Mouse (Mus musculus) ES-Bruce4 (cell line): ENCODE results near the gene Snx10. TPM values are rescaled to one million over a fixed set of nuclear protein-coding genes. Genes with fewer than 3 reads are reported as not detected.

ENCODE experiments used
- H3K27ac ChIP-seq: 2 replicates; pipeline ENCODE4 v1.5.1; 2012; ENCODE audit warnings: low read length, inconsistent platforms; ENCODE audit not compliant: insufficient read depth
- H3K27me3 ChIP-seq: 2 replicates; pipeline ENCODE4 v1.6.1; 2012; ENCODE audit warnings: mild to moderate bottlenecking, low read length, inconsistent platforms; ENCODE audit not compliant: control insufficient read depth, poor library complexity, insufficient read depth, severe bottlenecking
- H3K36me3 ChIP-seq: 2 replicates; pipeline ENCODE4 v1.6.1; 2012; ENCODE audit warnings: inconsistent platforms, mild to moderate bottlenecking, low read length, moderate library complexity; ENCODE audit not compliant: control insufficient read depth, poor library complexity, insufficient read depth, severe bottlenecking
- H3K4me1 ChIP-seq: one replicate; pipeline ENCODE4 v1.8.1; 2011; ENCODE audit warnings: low read length; ENCODE audit not compliant: control insufficient read depth, insufficient read depth
- H3K4me3 ChIP-seq: 2 replicates; pipeline ENCODE4 v1.5.1; 2011; ENCODE audit warnings: low read depth, mild to moderate bottlenecking, low read length
- H3K9ac ChIP-seq: 2 replicates; pipeline ENCODE4 v1.6.1; 2012; ENCODE audit warnings: low read depth, mild to moderate bottlenecking, inconsistent platforms; ENCODE audit not compliant: poor library complexity, severe bottlenecking
- H3K9me3 ChIP-seq: replicated peaks from 2 replicates; pipeline ENCODE4 v1.6.1; 2012; ENCODE audit warnings: mild to moderate bottlenecking, low read length, inconsistent platforms; ENCODE audit not compliant: control insufficient read depth, poor library complexity, insufficient read depth, severe bottlenecking
- CTCF ChIP-seq: IDR thresholded peaks from one replicate; pipeline ENCODE4 v1.8.1; 2011; ENCODE audit warnings: low read depth, low read length
- EP300 ChIP-seq: IDR thresholded peaks from 2 replicates; pipeline ENCODE4 v1.6.1; 2011; ENCODE audit warnings: low read depth, low read length; ENCODE audit not compliant: insufficient read depth
- POLR2A ChIP-seq: IDR thresholded peaks from one replicate; pipeline ENCODE4 v1.8.1; 2011; ENCODE audit warnings: low read length; ENCODE audit not compliant: insufficient read depth
- polyA plus RNA-seq: library from polyadenylated mRNA; stranded (reverse); fragments of >200 nt; gene quantifications from 2 replicates; pipeline ENCODE4 v1.2.4, GENCODE M21; 2011; ENCODE audit warnings: low read depth; ENCODE audit not compliant: missing spikeins, insufficient read depth, insufficient read length

Snx10 gene
- polyA plus RNA-seq, 1 experiment: 87.2 TPM

- no peak overlapping the region for H3K27ac ChIP-seq
- TF ChIP-seq EP300 (no peak), CTCF (no peak), POLR2A (no peak)
- no peak overlapping the region for H3K9ac ChIP-seq
- H3K9me3 ChIP-seq: no peaks in the 10 kb centered on the region
- peaks cover 2% of the 10 kb centered on the region for H3K4me1 ChIP-seq
- no peaks in the 10 kb centered on the region for H3K27me3 ChIP-seq
- H3K4me3 ChIP-seq: no peak overlapping the region
- peaks cover 5% of the 10 kb centered on the region; the same call in 1 of the 2 replicates for H3K36me3 ChIP-seq
These were observed 25.1 kb downstream of the Snx10 start for GRCm38 (mm10) chr6:51548757-51549156.

DNA sequence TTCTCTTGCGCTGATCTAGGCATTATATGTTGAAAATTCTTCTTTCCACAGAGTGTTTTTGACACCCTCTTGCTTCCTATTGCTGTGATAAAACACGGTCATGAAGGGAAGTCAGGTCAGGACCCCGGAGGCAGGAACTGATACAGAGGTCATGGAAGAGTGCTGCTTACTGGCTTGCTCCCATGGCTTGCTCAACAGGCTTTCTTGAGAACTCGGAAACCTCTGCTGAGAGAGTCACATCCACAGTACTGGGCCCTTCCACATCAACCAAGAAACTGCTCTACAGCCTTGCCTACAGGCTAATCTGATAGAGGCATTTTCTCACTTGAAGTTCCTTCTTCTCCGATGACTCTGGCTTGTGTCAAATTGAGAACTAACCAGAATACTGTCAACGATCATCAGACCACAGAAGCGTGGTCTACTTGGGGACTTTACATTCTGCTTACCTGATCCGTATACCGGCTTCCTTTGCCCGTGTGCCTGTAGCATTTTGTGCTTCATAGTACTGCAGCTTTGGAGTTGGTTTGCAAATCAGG lies 27.6 kb downstream of the Snx10 start:
- Histone ChIP-seq H3K9me3 (no peaks in the 10 kb centered on the region), H3K4me3 (no peak overlapping the region), H3K36me3 (peaks cover 5% of the 10 kb centered on the region; the same call in 1 of the 2 replicates), H3K27ac (no peak overlapping the region), H3K9ac (no peak overlapping the region), H3K27me3 (no peaks in the 10 kb centered on the region), H3K4me1 (peaks cover 2% of the 10 kb centered on the region)
- TF ChIP-seq CTCF: no peak
- TF ChIP-seq POLR2A: no peak
- no peak for TF ChIP-seq EP300

- no peak overlapping the region for H3K9ac ChIP-seq
- no peak overlapping the region for H3K4me3 ChIP-seq
- TF ChIP-seq CTCF (no peak), POLR2A (no peak), EP300 (no peak)
- 0 out of 2 replicates have a peak, but pooled peaks cover under 1% of the 10 kb centered on the region for H3K36me3 ChIP-seq
- no peaks in the 10 kb centered on the region for H3K9me3 ChIP-seq
- no peaks in the 10 kb centered on the region for H3K4me1 ChIP-seq
- H3K27ac ChIP-seq: no peak overlapping the region
- H3K27me3 ChIP-seq: no peaks in the 10 kb centered on the region
These were observed 32.9 kb downstream of the Snx10 start for GRCm38 (mm10) chr6:51556562-51556961.

DNA sequence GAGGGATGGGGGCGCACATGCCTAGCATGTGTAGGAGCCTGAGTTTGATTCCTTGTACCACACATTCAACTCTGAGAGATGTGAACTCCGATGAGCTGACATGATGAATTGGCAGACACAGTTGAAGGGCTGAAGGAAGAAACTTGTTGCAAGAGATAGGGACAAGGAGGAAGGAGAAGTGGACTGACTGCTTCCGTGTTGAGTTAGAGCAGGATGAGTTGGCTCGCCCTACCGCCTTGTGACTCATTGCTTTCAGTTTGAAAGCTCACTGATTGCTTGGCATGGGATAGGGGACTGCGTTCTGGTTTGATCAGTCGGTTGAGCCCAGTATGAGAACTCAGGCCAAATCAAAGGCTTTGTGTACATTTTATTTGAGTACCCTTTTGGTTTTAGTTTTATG lies 34.6 kb downstream of the Snx10 start:
- Histone ChIP-seq H3K27me3 (no peaks in the 10 kb centered on the region), H3K27ac (no peak overlapping the region), H3K9ac (no peak overlapping the region), H3K4me3 (no peak overlapping the region), H3K4me1 (no peaks in the 10 kb centered on the region), H3K9me3 (no peaks in the 10 kb centered on the region), H3K36me3 (no peaks in the 10 kb centered on the region)
- TF ChIP-seq POLR2A (no peak), CTCF (no peak), EP300 (no peak)

- TF ChIP-seq POLR2A: no peak
- TF ChIP-seq CTCF: no peak
- TF ChIP-seq EP300: no peak
- Histone ChIP-seq H3K9me3 (no peaks in the 10 kb centered on the region), H3K27ac (no peak overlapping the region), H3K36me3 (no peaks in the 10 kb centered on the region), H3K9ac (no peak overlapping the region), H3K27me3 (no peaks in the 10 kb centered on the region), H3K4me1 (no peaks in the 10 kb centered on the region), H3K4me3 (no peak overlapping the region)
These were observed 43.3 kb downstream of the Snx10 start for GRCm38 (mm10) chr6:51566771-51567680.

GRCm38 (mm10) chr6:51569086-51569485 lies 45.4 kb downstream of the Snx10 start:
- TF ChIP-seq CTCF (no peak), POLR2A (no peak), EP300 (no peak)
- H3K4me3 ChIP-seq: no peak overlapping the region
- H3K36me3 ChIP-seq: no peaks in the 10 kb centered on the region
- no peak overlapping the region for H3K9ac ChIP-seq
- no peaks in the 10 kb centered on the region for H3K27me3 ChIP-seq
- no peak overlapping the region for H3K27ac ChIP-seq
- H3K4me1 ChIP-seq: no peaks in the 10 kb centered on the region
- no peaks in the 10 kb centered on the region for H3K9me3 ChIP-seq
